Mouse (Mus musculus) bone marrow macrophage, adult 2 months (primary cell): ENCODE measurements around the gene Arl10. TPM values are rescaled to one million over a fixed set of nuclear protein-coding genes. Genes with fewer than 3 reads are reported as not detected.
A peak's percentile ranks its signal among the peaks of the same experiment; 100 is the strongest.
"Not testable (repeated sequence)": the region's sequence is repeated elsewhere in the genome, so short reads cannot be mapped to it uniquely, and the experiment has no call there.

ENCODE experiments used
- H3K27ac ChIP-seq: 2 replicates; pipeline ENCODE4 v1.5.1; 2012; ENCODE audit warnings: low read depth, low read length; ENCODE audit not compliant: insufficient read depth
- H3K4me1 ChIP-seq: 2 replicates; pipeline ENCODE4 v1.6.1; 2012; ENCODE audit warnings: low read length; ENCODE audit not compliant: control insufficient read depth, insufficient read depth
- H3K4me3 ChIP-seq: 2 replicates; pipeline ENCODE4 v1.5.1; 2012; ENCODE audit warnings: mild to moderate bottlenecking, low read length, moderate library complexity; ENCODE audit not compliant: insufficient read depth
- CTCF ChIP-seq: IDR thresholded peaks from 2 replicates; pipeline ENCODE4 v1.5.1; 2012; ENCODE audit warnings: low read depth, mild to moderate bottlenecking, low read length, moderate library complexity
- POLR2A ChIP-seq: IDR thresholded peaks from 2 replicates; pipeline ENCODE4 v1.6.1; 2012; ENCODE audit warnings: mild to moderate bottlenecking, low read depth, low read length, borderline replicate concordance
- polyA plus RNA-seq: library from polyadenylated mRNA; stranded (reverse); fragments of >200 nt; gene quantifications from 2 replicates; pipeline ENCODE4 v1.2.4, GENCODE M21; 2012; ENCODE audit not compliant: missing spikeins, insufficient read depth, insufficient read length

The Arl10 gene
- polyA plus RNA-seq, 1 experiment, result 44.0 TPM

GRCm38 (mm10) chr13:54610613-54610971 is 35.8 kb downstream of the Arl10 start:
- H3K27ac ChIP-seq, result peak overlapping the region; percentile 47
- H3K4me1 ChIP-seq, result 0 out of 2 replicates have a peak, but pooled peaks cover 6% of the 10 kb centered on the region
- peak overlapping the region; percentile 73 for H3K4me3 ChIP-seq
- TF ChIP-seq CTCF (no peak), POLR2A (no peak)

- peak within 1 kb of the TSS; percentile 47 for H3K27ac ChIP-seq
- H3K4me1 ChIP-seq, result peaks cover 10% of the 10 kb centered on the region
- H3K4me3 ChIP-seq, result peak within 1 kb of the TSS; percentile 73
- TF ChIP-seq CTCF, result no peak
- TF ChIP-seq POLR2A, result no peak
These were observed 36.3 kb downstream of the Arl10 start, which contains the start of gene Cltb for GRCm38 (mm10) chr13:54610972-54611754. Gene Cltb, minus strand, starts transcription at chr13:54611344.

GRCm38 (mm10) chr13:54613141-54613540 is 38.3 kb downstream of the Arl10 start:
- not testable (repeated sequence) for H3K27ac ChIP-seq, H3K4me3 ChIP-seq
- H3K4me1 ChIP-seq, result peaks cover 15% of the 10 kb centered on the region

- TF ChIP-seq CTCF, result no peak
- no peak for TF ChIP-seq POLR2A
- peaks cover 19% of the 10 kb centered on the region for H3K4me1 ChIP-seq
- H3K27ac ChIP-seq, result no peak overlapping the region; the same call in 1 of the 2 replicates
- H3K4me3 ChIP-seq, result no peak overlapping the region
These were observed 41.5 kb downstream of the Arl10 start for GRCm38 (mm10) chr13:54616307-54616706.

- no peak for TF ChIP-seq POLR2A
- Histone ChIP-seq H3K4me3 (no peak overlapping the region), H3K27ac (no peak overlapping the region), H3K4me1 (peaks cover 16% of the 10 kb centered on the region)
These were observed 42.2 kb downstream of the Arl10 start for GRCm38 (mm10) chr13:54616998-54617397.

- TF ChIP-seq POLR2A, result no peak
- peak; percentile 69 for TF ChIP-seq CTCF
- H3K4me3 ChIP-seq, result peak within 1 kb of the TSS; percentile 83
- peaks cover 17% of the 10 kb centered on the region for H3K4me1 ChIP-seq
- H3K27ac ChIP-seq, result peak within 1 kb of the TSS; percentile 48
These were observed 46.5 kb downstream of the Arl10 start, which contains the start of gene Faf2 for GRCm38 (mm10) chr13:54621155-54621932. Gene Faf2, plus strand, starts transcription at chr13:54621784.

GRCm38 (mm10) chr13:54621960-54622521 is 47.2 kb downstream of the Arl10 start:
- Histone ChIP-seq H3K4me3 (peak overlapping the region; percentile 83), H3K4me1 (peaks cover 15% of the 10 kb centered on the region), H3K27ac (peak overlapping the region; percentile 48)
- TF ChIP-seq CTCF, result no peak
- no peak for TF ChIP-seq POLR2A

- H3K4me1 ChIP-seq, result peaks cover 4% of the 10 kb centered on the region
- H3K27ac ChIP-seq, result no peak overlapping the region
- H3K4me3 ChIP-seq, result no peak overlapping the region
- no peak for TF ChIP-seq CTCF
- TF ChIP-seq POLR2A, result no peak
These were observed 54.3 kb downstream of the Arl10 start for GRCm38 (mm10) chr13:54629128-54629527.

Other genes with a start within 250 kb of the Arl10 start
- 0.16 TPM in 1 of 2 replicates, not detected in the other for gene Cplx2, start 203.7 kb upstream of the Arl10 start, polyA plus RNA-seq
- 18.2 and 19.6 TPM in 2 replicates for gene Thoc3, start 106.2 kb upstream of the Arl10 start, polyA plus RNA-seq
- gene Simc1, start 71.2 kb upstream of the Arl10 start, polyA plus RNA-seq, result 3.6 and 4.3 TPM in 2 replicates
- 48.5 and 49.2 TPM in 2 replicates for gene 4833439L19Rik, start 9.6 kb upstream of the Arl10 start, polyA plus RNA-seq
- 18.0 and 19.3 TPM in 2 replicates for gene Nop16, start 15.1 kb downstream of the Arl10 start, polyA plus RNA-seq
- gene Higd2a, start 15.2 kb downstream of the Arl10 start, polyA plus RNA-seq, result 149 and 158 TPM in 2 replicates
- gene Cltb, start 36.3 kb downstream of the Arl10 start, polyA plus RNA-seq, result 35.5 and 43.2 TPM in 2 replicates
- gene Faf2, start 46.8 kb downstream of the Arl10 start, polyA plus RNA-seq, result 40.8 and 49.9 TPM in 2 replicates
- gene Rnf44, start 118.9 kb downstream of the Arl10 start, polyA plus RNA-seq, result 87.3 and 96.2 TPM in 2 replicates
- not detected in 2 replicates for gene Cdhr2, start 126.4 kb downstream of the Arl10 start, polyA plus RNA-seq
- not detected in 2 replicates for gene Gprin1, start 174.9 kb downstream of the Arl10 start, polyA plus RNA-seq
- gene Sncb, start 191.6 kb downstream of the Arl10 start, polyA plus RNA-seq, result not detected in 2 replicates
- not detected in 2 replicates for gene Eif4e1b, start 209.0 kb downstream of the Arl10 start, polyA plus RNA-seq
- 52.0 and 67.7 TPM in 2 replicates for gene Tspan17, start 214.4 kb downstream of the Arl10 start, polyA plus RNA-seq